Mouse (Mus musculus) midbrain, embryonic 14.5 days (tissue): ENCODE measurements at regions not wholly inside any gene's neighbourhood (a gene's known extent, or its start where the extent isn't known, plus 50 kb on each side); places are given as distances from the start of the nearest gene placed in this dataset.
"Not testable (repeated sequence)": the region's sequence is repeated elsewhere in the genome, so short reads cannot be mapped to it uniquely, and the experiment has no call there.

ENCODE experiments used
- ATAC-seq: fragments of 200-750 bp; cut with Nextera tagmentation; 2 replicates; pipeline ENCODE4 v1.8.0; 2017; ENCODE audit warnings: moderate number of reproducible peaks, moderate library complexity; ENCODE audit not compliant: low FRiP score, low TSS enrichment
- DNase-seq: peaks from one replicate; pipeline ENCODE4 v3.0.0-alpha.2; 2015
- H3K27ac ChIP-seq: fragments of 300-500 bp; sonication (generic); replicated peaks from 2 replicates; pipeline ENCODE4 v1.5.1; 2014; ENCODE audit warnings: mild to moderate bottlenecking, low read depth, low read length, moderate library complexity
- H3K27me3 ChIP-seq: fragments of 300-500 bp; sonication (generic); 2 replicates; pipeline ENCODE4 v1.6.1; 2014; ENCODE audit warnings: low read length, control low read depth, mixed read lengths; ENCODE audit not compliant: control insufficient read depth, insufficient read depth
- H3K36me3 ChIP-seq: fragments of 300-500 bp; sonication (generic); 2 replicates; pipeline ENCODE4 v1.6.1; 2014; ENCODE audit warnings: low read length, control low read depth; ENCODE audit not compliant: control insufficient read depth, insufficient read depth
- H3K4me1 ChIP-seq: fragments of 300-500 bp; sonication (generic); 2 replicates; pipeline ENCODE4 v1.6.1; 2014; ENCODE audit warnings: mild to moderate bottlenecking, antibody characterized with exemption, low read length, control low read depth; ENCODE audit not compliant: control insufficient read depth, insufficient read depth
- H3K4me2 ChIP-seq: fragments of 300-500 bp; sonication (generic); 2 replicates; pipeline ENCODE4 v1.6.1; 2014; ENCODE audit warnings: mild to moderate bottlenecking, low read length, moderate library complexity
- H3K4me3 ChIP-seq: fragments of 300-500 bp; sonication (generic); replicated peaks from 2 replicates; pipeline ENCODE4 v1.5.1; 2014; ENCODE audit warnings: low read depth, low read length
- H3K9ac ChIP-seq: fragments of 300-500 bp; sonication (generic); replicated peaks from 2 replicates; pipeline ENCODE4 v1.6.1; 2014; ENCODE audit warnings: mild to moderate bottlenecking, low read length, moderate library complexity
- H3K9me3 ChIP-seq: fragments of 300-500 bp; sonication (generic); 2 replicates; pipeline ENCODE4 v1.6.1; 2016; ENCODE audit warnings: low read length, control low read depth, mixed read lengths; ENCODE audit not compliant: control insufficient read depth
- WGBS: fragments of 180-500 bp; shearing (Covaris S2); extraction: QIAGEN DNeasy Blood & Tissue Kit; methylation state at CpG from one replicate; pipeline ENCODE4 v1.1.7; 2014; 5-methylcytosine and 5-hydroxymethylcytosine counted together

DNA sequence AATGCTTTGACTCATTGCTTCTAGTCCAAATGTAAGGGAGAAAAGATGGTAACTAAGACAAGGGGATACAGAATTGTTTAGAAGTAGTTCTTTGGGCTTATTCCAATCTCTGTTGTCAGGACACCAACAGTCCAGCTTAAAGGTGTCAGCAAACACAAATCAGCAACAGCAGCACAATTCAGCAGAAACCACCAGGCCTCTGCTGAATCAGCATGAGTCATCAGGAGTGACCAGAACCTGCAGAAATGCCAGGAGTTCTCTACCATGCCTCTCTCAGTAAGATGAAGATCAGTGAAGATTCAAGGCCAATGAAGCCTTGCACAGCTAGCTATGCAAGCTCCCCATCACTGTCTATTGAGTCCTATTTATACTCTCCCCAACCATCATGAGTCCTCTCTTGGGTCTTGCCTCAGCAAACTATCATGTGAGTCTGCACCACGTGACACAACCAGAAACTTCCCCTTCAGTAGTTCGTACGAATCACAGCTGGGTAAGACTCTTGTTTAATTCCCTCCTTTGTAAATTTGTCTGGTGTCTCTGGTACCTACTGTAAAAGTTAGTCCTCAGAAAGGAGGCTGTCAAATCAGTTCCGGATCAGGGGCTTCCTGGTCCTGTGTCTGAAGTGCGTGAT is 110.7 kb upstream of the Ptgfr start:
- H3K27ac ChIP-seq, result no peak overlapping the region
- H3K27me3 ChIP-seq, result no peaks in the 10 kb centered on the region
- H3K9ac ChIP-seq, result no peak overlapping the region
- DNase-seq (no peak), ATAC-seq (no peak)
- no peak overlapping the region for H3K4me3 ChIP-seq
- 93% methylated on average over 5 of the region's 5 CpGs for WGBS
- no peak overlapping the region for H3K4me2 ChIP-seq
- no peaks in the 10 kb centered on the region for H3K36me3 ChIP-seq
- H3K9me3 ChIP-seq, result no peaks in the 10 kb centered on the region
- H3K4me1 ChIP-seq, result no peaks in the 10 kb centered on the region

DNA sequence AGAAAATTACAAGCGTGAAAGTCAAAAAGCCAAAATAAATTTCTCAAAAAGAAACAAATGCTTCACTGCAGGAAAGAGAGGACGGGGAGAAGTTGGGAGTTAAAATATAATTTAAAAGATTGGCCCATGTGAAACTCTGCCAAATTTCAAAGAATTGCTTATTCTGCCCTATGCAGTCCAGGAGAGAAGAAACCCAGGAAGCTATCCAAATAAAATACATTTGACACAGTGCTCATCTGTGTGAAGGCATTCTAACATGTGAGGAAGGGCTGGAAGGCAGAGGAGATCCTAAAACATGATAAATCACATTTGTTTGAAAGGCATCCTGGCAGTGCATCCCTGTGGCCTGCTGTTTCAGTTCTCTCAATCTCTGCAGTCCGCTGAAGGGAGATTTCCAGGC is 108.5 kb upstream of the Ptgfr start:
- H3K27me3 ChIP-seq, result no peaks in the 10 kb centered on the region
- no peak overlapping the region for H3K4me3 ChIP-seq
- no peak for DNase-seq
- no peak overlapping the region for H3K9ac ChIP-seq
- no peaks in the 10 kb centered on the region for H3K4me1 ChIP-seq
- H3K9me3 ChIP-seq, result no peaks in the 10 kb centered on the region
- H3K36me3 ChIP-seq, result no peaks in the 10 kb centered on the region
- no peak overlapping the region for H3K27ac ChIP-seq
- H3K4me2 ChIP-seq, result no peak overlapping the region
- 89% methylated on average over 3 of the region's 3 CpGs for WGBS
- ATAC-seq, result no peak

DNA sequence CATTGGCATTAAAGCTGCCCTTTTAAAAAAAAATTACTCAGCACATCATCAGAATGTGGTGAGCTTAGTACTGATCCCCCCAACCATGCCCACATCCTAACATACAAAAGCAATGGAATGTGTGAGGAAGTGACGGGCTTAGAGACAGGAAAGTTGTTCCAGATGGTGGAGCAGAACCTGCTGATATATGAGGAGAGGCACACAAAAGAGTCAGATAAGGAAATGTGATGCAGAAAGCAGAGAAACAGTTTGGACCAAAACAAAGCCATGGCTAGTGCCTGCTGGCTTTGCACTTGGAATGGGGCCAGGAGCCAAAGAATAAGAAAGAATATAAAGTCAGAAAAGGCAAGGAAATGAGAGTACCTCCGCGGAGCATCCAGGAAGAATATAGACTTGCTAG is 106.1 kb upstream of the Ptgfr start:
- Histone ChIP-seq H3K4me1 (no peaks in the 10 kb centered on the region), H3K9me3 (no peaks in the 10 kb centered on the region), H3K36me3 (no peaks in the 10 kb centered on the region), H3K4me3 (no peak overlapping the region), H3K4me2 (no peak overlapping the region), H3K27me3 (no peaks in the 10 kb centered on the region), H3K9ac (no peak overlapping the region), H3K27ac (no peak overlapping the region)
- no peak for ATAC-seq
- DNase-seq, result no peak
- 60% methylated on average over 3 of the region's 3 CpGs for WGBS

DNA sequence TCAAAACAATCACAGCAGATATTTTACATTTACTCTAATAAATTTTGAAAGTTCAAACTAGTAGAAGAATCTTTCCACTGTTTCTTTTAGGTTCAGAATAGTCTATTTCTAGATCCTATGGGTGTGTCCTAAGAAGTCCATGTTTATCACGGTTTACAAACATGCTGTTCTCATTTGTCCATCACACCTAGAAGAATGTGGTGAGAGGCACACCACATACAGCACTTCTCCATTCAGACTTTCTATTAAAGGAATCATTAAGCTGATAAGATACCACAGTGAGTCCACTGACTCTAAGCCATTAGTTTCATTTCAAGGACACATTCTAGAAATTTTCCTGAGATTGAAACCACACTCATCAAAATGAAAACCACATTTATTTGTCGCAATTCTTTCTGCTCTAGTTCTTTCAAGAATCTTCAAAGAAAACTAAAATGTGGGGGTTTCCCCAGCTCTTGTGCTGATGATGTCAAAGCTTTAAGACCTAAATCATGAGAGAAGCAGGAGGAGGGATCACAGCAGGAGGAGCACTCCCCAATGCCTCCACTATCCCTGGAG is 101.1 kb upstream of the Ptgfr start:
- WGBS, result 91% methylated on average over 2 of the region's 2 CpGs
- ATAC-seq (no peak), DNase-seq (no peak)
- Histone ChIP-seq H3K27me3 (no peaks in the 10 kb centered on the region), H3K9me3 (no peaks in the 10 kb centered on the region), H3K4me3 (no peak overlapping the region), H3K4me1 (no peaks in the 10 kb centered on the region), H3K4me2 (no peak overlapping the region), H3K27ac (no peak overlapping the region), H3K36me3 (no peaks in the 10 kb centered on the region), H3K9ac (no peak overlapping the region)

DNA sequence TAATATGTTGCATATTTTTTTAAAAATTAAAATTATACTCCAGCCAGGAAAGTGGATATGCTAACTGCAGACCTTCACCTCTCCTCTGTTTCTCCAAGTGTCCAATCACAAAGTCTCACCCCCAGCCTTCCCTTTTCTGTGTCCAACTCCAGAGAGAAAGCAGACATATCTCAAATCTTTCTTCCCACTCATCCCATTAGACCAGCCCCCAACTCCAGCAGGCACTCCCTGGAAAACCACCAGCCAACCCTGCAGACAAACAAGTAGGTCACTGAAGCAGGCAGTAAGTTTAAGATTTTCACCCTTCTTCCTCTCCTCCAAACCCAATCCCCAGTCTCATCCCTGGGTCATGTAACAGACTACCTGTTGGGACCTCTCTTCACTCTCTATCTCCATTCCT is 94.2 kb upstream of the Ptgfr start:
- Histone ChIP-seq H3K4me1 (no peaks in the 10 kb centered on the region), H3K27me3 (no peaks in the 10 kb centered on the region), H3K9ac (no peak overlapping the region), H3K9me3 (no peaks in the 10 kb centered on the region), H3K27ac (no peak overlapping the region), H3K36me3 (no peaks in the 10 kb centered on the region), H3K4me2 (no peak overlapping the region), H3K4me3 (no peak overlapping the region)
- ATAC-seq (no peak), DNase-seq (no peak)

DNA sequence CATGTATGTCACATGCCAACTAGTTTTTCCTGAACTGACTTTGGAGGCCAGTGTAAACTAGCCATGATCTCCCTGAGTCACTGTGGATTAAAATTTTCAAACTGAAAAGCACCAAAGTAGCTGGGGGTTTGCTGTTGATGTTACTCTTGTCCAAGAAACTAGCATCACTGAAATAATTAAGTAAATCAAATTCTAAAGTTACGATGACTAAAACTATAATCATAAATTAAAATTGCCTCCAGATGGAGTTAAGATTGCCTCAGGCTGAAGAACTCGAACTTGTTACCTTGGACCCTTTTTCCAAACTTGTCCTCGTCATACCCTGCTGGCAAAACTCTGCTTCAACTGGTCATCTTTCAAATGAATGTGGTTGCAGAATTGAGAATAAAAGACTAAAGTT is 93.7 kb upstream of the Ptgfr start:
- no peak for DNase-seq
- 88% methylated on average over 3 of the region's 3 CpGs for WGBS
- Histone ChIP-seq H3K9ac (no peak overlapping the region), H3K9me3 (peaks cover 4% of the 10 kb centered on the region; the same call in 1 of the 2 replicates), H3K4me2 (no peak overlapping the region), H3K27me3 (no peaks in the 10 kb centered on the region), H3K27ac (no peak overlapping the region), H3K4me3 (no peak overlapping the region), H3K4me1 (no peaks in the 10 kb centered on the region), H3K36me3 (no peaks in the 10 kb centered on the region)
- ATAC-seq, result no peak

DNA sequence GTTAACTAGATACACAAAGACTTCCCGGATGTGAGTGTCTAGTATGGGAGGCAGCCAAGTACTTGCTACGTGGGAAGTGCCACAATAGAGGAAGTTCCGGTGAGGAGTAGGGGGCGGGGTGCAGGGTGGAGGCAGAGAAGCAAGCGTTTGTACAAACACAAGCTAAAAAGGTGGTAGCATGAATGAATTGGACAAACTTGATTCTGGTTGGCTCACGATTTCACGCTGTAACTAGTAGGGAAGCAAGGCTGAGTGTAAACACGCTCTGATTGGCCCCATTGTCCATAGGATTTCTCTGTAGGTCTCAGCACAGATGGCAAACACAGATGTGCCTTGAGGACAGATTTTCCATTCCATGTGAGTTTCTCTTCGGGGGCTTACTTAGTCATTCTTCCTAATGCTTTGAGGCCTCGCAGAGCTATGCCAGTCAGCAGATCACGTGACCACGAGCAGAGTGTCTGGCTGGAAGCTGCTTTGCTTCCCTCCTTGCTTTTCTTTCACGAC is 76.6 kb upstream of the Ptgfr start:
- ATAC-seq (peak; percentile 77), DNase-seq (peak; percentile 50)
- Histone ChIP-seq H3K4me2 (peak overlapping the region; percentile 25), H3K9ac (no peak overlapping the region), H3K4me3 (0 out of 2 replicates have a peak overlapping the region, but pooled peaks have one; percentile 3), H3K36me3 (no peaks in the 10 kb centered on the region), H3K27me3 (no peaks in the 10 kb centered on the region), H3K27ac (no peak overlapping the region), H3K9me3 (no peaks in the 10 kb centered on the region), H3K4me1 (no peaks in the 10 kb centered on the region)
- 59% methylated on average over 13 of the region's 13 CpGs for WGBS

DNA sequence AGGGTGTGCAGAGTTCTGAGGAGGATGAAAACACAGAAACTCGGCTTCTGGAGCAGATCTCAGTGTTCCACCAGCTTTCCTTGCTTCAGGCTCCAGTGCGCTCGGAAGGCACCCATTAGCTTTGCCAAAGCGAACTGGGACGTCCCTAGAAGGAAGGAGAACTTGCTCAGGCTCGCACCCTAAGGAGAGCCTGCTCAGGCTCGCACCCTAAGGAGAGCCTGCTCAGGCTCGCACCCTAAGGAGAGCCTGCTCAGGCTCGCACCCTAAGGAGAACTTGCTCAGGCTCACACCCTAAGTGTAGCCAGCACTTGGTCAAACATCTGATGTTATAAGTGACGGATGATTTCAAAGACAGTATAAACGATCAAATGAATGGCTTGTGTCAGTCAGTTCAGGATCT is 74.9 kb upstream of the Ptgfr start:
- not testable (repeated sequence) for H3K4me3 ChIP-seq, H3K36me3 ChIP-seq, H3K4me1 ChIP-seq, H3K27ac ChIP-seq, H3K4me2 ChIP-seq, ATAC-seq, H3K27me3 ChIP-seq, H3K9me3 ChIP-seq, DNase-seq, H3K9ac ChIP-seq
- WGBS, result 87% methylated on average over 11 of the region's 11 CpGs

DNA sequence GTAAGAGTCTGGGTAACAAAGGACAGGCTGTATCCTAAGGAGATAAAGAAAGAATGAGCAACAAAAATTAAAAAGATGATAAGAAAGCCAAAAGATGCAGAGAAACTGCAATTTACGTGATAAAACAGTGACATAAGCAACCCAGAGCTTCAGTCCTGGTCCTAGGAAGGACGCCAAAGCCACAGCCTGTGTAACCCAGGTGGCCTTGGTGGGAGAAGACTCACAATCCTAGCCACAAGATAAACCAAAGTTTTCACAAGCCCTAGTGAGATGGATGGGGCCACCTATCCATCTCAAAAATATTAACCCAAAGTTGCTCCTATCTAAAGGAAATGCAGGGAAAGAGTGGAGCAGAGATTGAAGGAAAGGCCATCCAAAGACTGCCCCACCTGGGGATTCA is 73.4 kb upstream of the Ptgfr start:
- no peak for ATAC-seq

More for the DNA sequence above, 73.4 kb upstream of the Ptgfr start:
- Histone ChIP-seq H3K27ac (no peak overlapping the region), H3K27me3 (no peaks in the 10 kb centered on the region), H3K9ac (no peak overlapping the region), H3K4me1 (no peaks in the 10 kb centered on the region), H3K36me3 (no peaks in the 10 kb centered on the region), H3K4me3 (no peak overlapping the region), H3K9me3 (no peaks in the 10 kb centered on the region), H3K4me2 (no peak overlapping the region)
- no peak for DNase-seq
- 93% methylated on average over 2 of the region's 2 CpGs for WGBS
